Mouse (Mus musculus): ENCODE measurements around the gene Rassf3.

The Rassf3 gene

DNA sequence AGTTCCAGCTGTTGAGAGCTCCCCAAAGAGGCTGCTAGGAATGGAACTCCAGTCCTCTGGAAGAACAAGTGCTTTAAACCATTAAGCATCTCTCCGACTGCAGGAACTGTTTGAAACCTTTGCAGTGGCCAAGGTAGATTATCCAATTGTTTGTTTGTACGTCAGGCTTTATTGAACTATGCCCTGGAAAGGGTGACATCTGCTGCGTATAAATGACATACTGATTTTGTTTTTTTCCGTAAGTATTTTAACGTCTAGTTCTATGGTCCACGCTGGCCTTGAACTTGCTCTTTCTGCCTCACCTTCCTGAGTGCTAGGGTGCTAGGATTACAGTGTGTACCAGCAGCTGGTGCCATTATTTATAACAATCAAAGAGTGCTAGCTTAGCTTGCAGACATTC lies 13.8 kb upstream of the Rassf3 start:
- DNase-seq (ENCODE audit: low read depth, low spot score) = no peak

DNA sequence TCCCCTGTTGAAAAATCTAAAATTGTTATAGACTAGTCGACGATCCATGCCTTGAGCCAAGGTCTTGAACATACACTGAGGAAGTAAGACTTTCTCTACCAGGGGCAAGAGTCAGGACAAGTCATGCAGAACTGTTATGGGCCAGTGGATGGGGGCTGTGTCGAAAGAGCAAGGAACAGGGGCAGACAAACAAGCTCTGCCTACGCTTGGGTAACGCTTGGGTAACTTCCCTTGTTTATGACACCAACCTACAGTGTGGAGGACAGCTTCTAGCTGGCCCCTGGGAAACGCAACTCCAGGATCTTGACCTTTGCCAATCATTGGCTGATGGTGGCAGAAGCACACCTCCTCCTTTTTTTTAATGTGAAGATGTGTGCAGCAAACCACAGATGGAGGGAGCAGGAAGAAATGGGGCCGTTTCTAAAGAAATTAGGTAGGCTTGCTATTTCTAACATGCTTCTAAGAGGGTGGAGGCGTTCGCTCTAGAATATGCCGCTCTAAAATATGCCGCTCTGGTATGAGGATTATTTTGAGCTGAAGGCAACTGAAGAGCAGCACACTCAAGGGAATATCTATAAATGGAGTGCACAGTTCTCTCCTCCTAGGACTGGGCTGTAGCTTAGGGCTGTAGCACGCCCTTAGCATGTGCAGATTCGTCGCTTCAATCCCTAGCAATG lies 12.6 kb upstream of the Rassf3 start:
- no peak for DNase-seq (ENCODE audit: low read depth, low spot score)

DNA sequence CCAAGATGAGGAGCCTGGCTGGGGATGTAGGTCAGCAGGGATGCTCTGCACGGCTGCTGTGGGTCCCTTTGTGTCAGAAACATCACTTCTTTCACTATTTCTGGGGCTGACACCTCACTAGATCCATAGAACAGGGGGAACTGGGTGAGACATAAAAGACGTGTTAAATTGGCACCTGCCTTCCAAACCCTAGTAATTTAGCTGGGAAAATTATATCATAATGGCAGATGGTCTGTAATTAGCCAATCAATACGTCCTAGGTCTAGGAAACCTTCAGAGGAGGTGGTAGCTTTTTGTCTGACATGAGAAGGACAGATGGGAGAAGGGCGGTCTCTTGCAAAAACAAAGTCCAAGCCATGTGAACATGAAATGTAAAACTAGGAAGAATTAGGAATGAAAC lies 11.6 kb upstream of the Rassf3 start:
- DNase-seq (ENCODE audit: low read depth, low spot score) = no peak

DNA sequence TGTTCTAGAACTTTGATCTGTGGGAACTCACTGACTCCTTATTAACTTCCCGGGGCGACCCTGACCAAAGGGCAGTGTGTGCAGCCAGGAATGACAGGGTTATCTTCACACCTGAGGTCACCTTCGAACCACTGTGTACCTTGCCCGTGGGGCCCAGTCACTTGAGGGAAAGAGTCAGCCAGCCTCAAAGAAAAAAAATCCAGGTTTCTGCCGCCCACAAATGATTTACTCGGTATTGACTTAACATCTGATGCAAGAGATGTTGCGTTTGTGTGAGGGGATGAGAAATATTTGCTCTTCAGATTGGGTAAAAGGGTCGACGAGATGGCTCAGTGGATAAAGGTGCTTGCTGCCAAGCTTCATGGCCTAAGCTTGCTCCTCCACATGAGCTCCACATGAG lies 10.2 kb upstream of the Rassf3 start:
- DNase-seq (ENCODE audit: low read depth, low spot score) = no peak

DNA sequence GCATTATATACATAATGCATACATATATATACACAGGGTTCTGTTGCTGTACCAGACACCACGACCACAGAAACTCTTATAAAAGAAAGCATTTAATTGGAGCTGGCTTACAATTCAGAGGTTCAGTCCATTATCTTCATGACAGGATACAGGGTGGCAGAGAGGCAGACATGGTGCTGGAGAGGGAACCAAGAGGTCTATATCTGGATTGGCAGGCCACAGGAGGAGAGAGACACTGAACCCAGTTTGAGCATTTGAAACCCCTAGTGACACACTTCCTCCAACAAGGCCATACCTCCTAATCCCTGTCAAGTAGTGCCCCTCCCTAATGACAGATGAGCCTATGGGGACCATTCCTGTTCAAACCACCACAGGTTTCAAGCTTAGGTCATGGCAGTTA lies 7.2 kb upstream of the Rassf3 start:
- DNase-seq (ENCODE audit: low read depth, low spot score) = no peak

DNA sequence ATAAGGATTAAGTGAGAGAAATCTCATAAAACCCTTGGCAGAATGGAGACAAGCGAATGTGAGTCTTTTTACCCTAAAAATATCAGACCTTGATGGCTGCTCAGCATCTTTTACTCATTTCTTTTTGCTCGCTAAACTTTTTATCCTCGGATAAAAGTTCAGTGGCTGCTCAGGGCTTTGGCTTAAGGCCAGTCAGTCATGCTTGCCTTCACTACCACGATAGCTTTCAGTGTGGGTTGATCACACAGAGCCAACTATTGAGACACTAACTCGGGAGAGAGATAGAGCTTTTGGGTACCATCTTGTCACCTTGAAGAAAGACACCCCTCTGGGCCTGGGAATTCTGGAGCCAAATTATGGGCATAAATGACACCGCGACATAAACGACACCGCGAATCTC lies 5.0 kb upstream of the Rassf3 start:
- DNase-seq (ENCODE audit: low read depth, low spot score) = no peak

DNA sequence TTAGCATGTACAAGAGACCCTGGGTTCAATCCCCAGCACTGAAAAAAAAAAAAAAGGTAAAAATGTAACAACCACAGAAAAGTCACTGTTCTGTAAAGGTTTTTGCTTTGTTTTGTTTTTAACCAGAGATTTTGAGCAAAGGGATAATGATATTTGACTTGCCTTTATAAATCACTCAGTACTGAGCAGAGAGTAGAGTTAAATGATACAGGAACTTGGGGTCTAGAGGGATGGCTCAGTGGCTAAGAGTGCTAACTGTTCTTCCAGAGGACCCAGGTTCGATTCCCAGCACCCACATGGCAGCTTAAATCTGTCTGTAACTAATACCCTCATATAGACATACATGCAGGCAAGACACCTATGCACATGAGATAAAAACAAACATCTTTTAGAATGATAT lies 3.8 kb upstream of the Rassf3 start:
- DNase-seq (ENCODE audit: low read depth, low spot score) = no peak

DNA sequence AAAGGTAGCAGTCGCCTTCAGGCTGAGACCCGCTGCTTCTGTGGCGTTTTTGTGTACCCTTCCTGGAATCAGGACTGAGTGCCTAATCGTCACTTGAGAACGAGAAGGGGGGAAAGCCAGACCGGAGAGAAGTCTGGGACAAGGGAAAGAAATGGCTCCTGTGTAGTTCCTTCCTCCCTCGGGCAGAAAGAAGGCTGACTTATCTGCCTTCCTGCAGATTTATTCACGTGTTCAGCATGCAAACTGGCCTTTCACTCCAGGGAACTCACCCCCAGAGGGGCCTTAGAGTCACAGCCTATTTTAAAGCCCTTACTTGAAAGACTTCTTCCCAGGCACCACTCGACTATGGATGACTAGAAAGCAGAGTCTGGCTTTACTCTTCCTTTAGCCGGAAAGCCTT lies 1.3 kb upstream of the Rassf3 start:
- DNase-seq (ENCODE audit: low read depth, low spot score) = no peak

DNA sequence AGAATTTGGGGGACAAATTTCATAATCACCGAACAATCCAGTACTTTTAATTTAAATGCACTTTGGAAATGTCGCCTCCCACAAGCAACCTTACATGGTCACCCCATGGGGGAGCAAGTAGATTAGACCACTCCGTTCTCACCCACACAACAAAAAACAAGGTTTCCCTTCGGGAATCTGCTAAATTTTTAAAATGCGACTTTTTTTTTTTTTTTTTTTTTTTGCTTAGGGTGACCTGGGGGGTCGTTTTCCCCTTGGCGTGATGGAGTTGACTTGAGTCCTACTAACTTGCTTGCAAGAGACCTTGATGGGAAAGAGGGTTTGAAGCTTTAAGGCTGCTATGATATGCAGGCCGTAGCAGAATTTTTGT lies 806 bp upstream of the Rassf3 start:
- DNase-seq (ENCODE audit: low read depth, low spot score) = no peak

DNA sequence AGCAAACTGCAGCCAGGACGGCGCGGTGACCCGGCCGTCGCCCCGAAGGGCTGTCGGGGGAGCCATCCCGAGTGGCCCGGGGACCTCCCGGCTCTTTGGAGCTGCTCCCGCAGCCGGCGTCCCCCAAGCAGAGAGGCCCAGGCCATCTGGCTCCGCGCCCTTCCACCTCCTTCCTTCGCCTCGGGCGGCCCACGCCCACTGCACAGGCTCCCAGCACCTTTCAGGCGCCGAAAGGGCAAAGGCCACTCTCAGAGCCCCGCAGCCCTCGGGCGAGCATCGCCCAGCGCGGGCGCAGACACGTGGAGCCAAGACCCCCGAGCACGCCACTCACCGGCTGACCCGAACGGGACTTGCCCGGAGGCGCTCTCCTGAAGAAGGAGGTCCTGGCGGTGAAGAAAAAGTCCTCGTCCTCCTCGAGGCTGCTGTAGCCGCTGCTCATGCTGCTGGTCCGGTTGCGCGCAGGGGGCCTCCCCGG lies 438 bp downstream of the Rassf3 start:
- DNase-seq (ENCODE audit: low read depth, low spot score) = peak; percentile 71

DNA sequence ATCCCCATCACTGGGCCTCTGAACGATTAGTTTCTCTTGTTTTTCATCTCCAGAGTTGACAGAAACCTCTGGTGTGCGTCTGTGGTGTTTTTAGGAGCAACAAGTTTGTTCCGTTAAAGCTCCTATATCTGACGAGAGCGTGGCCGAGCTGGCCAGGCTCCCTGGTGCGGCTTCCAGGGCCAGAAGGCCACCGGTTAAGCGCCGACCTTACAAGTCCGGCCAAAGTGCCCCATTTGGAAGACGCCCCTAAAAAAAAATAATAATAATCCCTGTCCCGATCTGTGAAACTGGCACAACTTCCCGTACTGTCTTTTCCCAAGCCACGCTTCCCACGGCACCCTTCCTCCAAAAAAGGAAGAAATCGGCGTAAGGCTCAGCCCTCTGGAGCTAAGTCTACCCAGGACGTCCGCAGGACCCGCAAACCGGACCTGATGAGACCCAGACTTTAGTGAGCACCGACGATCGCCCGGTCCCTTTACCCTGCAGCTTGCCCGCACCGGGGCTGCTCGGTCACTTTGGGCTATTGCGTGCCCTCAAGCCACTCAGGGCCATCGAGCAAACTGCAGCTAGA lies 961 bp downstream of the Rassf3 start:
- DNase-seq (ENCODE audit: low read depth, low spot score) = no peak

DNA sequence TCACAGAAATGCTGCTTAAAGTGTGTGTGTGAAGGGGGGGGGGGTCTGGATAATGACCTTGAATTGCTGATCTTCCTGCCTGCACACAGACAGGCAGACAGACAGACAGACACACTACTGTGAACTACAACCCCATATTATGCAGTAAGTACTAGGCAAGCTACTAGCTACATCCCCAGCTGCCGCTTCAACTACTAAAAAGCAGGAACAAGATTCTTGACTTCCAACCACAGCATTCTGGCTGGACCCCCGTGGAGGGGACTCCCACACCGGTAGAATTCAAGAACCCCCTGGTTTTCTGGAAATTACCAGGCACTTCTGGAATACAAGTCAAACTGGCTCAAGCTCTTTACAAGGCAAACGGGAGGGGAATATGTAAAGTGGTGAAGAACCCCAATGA lies 1.9 kb downstream of the Rassf3 start:
- DNase-seq (ENCODE audit: low read depth, low spot score) = no peak

DNA sequence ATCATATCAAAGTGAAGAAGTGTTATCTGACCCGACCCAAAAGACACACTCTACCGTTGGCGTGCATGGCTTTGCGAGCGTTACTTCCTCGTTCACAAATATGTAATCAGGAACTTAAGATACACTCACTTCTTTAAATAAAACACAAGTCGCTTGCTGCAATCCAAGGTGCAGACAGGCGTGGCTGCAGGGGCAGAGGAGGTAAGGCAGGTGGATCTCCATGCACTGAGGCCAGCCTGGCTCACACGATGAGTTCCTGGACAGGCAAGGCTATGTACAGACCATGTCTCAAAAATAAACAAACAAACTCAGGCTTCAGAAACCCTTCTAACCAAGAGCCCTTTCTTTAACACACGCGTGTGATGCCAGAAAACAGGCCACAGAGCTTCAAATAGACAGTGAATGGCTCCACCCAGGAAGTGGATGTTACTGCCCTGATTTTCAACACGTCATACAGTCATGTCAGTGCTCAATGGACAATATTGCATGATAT lies 2.4 kb downstream of the Rassf3 start:
- no peak for DNase-seq (ENCODE audit: low read depth, low spot score)

DNA sequence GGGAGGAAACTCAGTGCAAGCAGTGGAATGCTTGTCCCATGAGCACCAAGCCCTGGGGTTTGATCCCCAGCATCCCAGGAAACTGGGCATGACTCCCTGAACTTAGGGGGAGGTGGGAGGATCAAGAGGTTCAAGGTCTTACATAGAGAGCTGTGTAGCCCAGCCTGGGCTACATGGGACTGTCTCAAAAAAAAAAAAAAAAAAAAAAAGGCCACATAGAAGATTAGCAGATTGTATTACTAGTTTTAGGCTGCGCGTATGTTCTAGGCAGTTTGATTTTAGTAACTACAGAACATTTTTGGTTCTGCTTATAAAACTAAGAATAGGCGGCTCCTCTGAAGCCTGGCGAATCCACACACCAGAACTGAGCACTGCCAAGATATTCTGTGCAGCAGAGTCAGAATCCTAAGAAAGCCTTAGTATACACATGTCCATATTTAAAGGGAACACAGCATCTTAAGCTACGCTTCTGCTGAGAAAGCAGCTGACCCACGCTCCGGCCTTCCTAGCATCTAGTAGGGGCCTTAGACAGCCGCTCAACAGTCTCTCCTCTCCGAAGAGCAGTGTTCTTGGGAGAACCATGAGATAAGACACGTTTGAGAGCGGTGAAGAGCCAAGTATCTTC lies 3.4 kb downstream of the Rassf3 start:
- no peak for DNase-seq (ENCODE audit: low read depth, low spot score)

DNA sequence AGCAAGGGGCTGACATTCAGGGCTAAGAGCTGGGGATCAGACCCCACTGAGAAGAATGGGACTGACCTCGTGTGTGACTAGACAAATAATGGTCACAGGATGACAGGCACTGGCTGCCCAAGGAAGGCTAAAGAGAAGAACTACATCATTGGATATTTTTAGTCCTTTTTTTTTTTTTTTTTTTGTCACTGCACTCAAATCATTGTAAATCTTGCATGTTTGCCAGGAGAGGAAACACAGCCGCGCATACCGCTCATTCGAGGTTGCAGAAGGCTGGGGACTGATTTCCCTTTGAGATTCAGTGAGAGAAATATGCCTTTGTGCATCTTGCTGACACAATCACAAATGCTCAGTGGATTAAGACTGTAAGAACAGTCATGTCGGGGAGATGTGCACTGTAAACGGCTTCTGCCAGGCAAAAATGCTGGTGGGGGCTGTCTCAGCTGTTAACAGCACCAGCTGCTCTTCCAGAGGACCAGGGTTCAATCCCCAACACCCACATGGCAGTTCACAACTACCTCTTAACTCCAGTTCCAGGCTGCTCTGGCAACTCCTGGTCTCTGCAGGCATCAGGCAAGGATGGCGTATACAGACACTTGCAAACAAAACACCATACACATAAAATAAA lies 4.5 kb downstream of the Rassf3 start:
- DNase-seq (ENCODE audit: low read depth, low spot score) = no peak

DNA sequence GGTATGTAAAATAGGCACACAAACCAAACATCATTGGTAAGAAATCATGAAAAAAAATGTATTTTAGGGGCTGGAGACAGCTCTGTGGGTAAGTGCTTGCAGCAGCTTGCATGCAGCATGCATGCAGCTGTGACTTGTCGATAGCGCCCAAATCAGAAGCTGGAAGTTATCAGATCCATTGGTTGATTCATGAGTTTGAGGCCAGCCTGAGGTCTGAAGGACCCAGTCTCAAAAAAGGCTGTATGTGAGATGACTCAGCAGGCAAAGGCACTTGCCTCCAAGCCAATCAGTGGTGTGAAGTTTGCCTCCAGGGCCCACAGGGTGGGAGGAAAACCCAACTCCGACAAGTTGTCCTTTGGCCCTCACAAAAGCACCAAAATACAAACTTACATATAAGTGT lies 6.5 kb downstream of the Rassf3 start:
- no peak for DNase-seq (ENCODE audit: low read depth, low spot score)

DNA sequence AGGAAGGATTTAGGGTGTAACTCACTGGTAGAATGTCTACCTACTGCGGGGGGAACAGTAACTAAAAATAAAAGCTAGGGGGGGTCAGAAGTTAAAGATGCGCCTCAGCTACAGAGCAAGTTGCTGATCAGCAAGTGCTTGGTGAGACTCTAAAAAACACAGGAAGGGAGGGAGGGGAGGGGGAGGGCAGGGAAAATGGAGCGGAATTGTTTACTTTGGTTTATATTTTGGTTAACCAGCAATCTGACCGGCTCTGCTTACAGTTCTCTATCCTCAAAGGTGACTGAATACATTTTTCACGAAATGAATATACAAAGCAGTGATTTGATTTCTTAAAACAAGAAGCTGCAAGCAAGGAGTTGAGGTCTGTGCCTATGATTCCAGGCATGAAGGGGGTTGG lies 7.2 kb downstream of the Rassf3 start:
- no peak for DNase-seq (ENCODE audit: low read depth, low spot score)

DNA sequence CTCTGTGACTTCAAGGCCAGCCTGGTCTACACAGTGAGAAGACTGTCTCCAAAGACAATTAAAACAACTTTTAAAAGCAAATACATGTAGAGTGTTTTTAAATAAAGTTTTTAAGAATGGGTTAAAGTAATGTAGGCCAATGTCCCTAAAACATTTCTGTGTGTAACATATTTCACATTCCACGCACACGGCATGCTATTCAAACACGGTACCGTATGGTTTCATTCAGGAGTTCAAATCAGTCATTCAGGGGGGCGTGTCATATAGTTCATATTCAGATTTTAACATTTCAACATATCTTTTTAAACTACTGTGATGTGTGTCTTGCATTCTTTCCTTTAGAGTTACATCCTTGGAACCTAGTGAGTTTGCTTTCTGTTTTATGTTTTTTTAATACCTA lies 7.9 kb downstream of the Rassf3 start:
- DNase-seq (ENCODE audit: low read depth, low spot score) = no peak

DNA sequence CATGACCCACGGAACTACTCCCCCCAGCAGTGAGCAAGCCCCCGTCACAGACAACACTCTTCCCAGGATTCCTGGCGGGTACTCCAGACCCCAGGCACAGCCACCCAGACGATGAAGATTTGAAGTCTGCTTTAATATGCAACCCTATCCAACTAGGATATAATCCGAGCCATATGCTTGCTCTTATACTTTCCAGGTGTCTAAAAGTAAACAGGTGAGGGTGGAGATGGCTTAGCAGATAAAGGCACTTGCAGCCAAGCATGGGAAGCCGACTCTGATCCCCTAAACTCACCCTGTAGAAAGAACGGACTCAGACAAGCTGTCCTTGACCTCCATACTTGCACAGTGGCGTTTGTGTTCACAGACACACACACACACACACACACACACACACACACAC lies 8.4 kb downstream of the Rassf3 start:
- no peak for DNase-seq (ENCODE audit: low read depth, low spot score)

DNA sequence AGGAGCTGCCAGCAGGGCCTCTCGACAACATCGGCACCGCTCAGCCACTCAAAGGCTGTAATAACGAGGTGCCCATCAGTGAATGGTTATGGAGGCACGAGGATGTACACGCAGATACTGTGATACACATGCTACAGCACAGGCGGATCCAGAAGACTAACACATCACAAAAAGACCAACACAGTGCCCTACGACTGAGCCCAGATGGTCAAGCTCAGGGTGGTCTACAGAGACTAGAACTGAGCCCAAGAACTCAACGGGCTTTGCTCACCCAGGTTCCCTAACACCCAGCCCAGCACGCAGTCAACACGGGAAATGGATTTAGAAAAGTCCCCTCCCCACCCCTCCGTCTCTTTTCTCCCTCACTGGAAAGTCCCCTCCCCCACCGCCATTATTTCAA lies 9.1 kb downstream of the Rassf3 start:
- no peak for DNase-seq (ENCODE audit: low read depth, low spot score)

DNA sequence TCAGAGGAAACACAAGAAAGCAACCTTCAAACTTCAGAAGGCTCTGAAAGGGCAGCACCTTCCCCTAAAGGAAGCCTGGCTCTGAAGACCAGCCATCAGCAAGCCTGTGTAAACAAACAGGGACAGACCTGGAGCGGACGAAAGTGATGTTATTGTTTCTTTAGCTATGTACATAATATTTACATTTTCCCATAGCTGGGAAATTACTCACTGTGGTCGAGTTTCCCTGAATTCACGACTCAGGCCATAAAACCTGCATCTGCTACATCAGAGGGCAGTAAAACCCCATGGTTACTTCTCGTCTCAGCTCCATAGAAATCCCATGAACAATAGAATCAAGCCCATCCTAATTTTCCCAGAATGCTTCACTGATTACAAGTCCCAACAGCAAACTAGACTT lies 11.1 kb downstream of the Rassf3 start:
- DNase-seq (ENCODE audit: low read depth, low spot score) = no peak

DNA sequence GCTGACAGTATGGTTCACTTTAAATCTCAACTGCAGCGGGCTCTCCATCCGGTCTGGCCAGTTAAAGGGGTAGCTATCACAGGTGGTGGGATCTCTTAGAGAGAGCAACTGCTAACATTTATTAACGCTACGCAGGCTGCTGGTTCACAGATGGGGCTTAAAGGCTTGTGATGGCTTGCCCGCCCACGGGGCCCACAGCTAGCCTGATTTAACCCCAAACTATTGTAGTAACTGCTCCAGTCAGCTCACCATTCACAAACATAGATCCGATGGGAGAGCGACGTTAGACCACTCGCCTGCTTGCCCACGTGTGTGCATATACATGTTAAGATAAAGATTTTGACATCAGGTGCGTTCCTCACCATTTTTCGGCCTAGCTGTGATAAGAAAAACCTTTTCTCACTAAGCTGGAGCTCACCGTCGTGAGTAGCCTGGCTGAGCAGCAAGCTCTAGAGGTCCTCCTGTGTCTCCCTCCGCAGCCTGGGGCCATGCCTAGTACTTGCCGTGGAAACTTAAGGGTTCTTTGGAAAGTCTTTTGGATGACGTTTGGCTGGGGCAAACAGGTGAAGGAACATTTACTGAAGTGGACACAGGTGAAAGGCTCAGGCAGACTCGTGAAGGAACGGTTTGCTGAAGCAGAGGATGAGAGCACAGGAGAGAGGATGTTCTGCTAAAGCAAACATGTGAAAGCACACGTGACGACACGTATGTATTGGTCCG lies 13.8 kb downstream of the Rassf3 start:
- no peak for DNase-seq (ENCODE audit: low read depth, low spot score)
